Mouse (Mus musculus): ENCODE data around the gene Zbtb1. TPM values are rescaled to one million over a fixed set of nuclear protein-coding genes. Genes with fewer than 3 reads are reported as not detected.

Gene Zbtb1
- polyA plus RNA-seq, 1 experiment from 2014 or later, result 3.5 TPM

Other genes starting within 250 kb of the Zbtb1 start
- gene Esr2, start 193.0 kb upstream of the Zbtb1 start, polyA plus RNA-seq (2015; fragmentation: Nextera tagmentation; extraction: Ambion mirVana), result 0.29 and 0.39 TPM in 2 replicates
- not detected in 2 replicates for gene Tex21, start 123.5 kb upstream of the Zbtb1 start, polyA plus RNA-seq (2015; fragmentation: Nextera tagmentation; extraction: Ambion mirVana)
- 30.7 and 31.2 TPM in 2 replicates for gene Mthfd1, start 115.0 kb upstream of the Zbtb1 start, polyA plus RNA-seq (2015; fragmentation: Nextera tagmentation; extraction: Ambion mirVana)
- 9.8 and 10.3 TPM in 2 replicates for gene Akap5, start 45.4 kb upstream of the Zbtb1 start, polyA plus RNA-seq (2015; fragmentation: Nextera tagmentation; extraction: Ambion mirVana)
- 14.6 and 15.1 TPM in 2 replicates for gene Zbtb25, start 664 bp upstream of the Zbtb1 start, polyA plus RNA-seq (2015; fragmentation: Nextera tagmentation; extraction: Ambion mirVana)
- gene Hspa2, start 33.9 kb downstream of the Zbtb1 start, polyA plus RNA-seq (2015; fragmentation: Nextera tagmentation; extraction: Ambion mirVana), result 5.5 and 5.6 TPM in 2 replicates
- 0.73 and 1.0 TPM in 2 replicates for gene Ppp1r36, start 47.3 kb downstream of the Zbtb1 start, polyA plus RNA-seq (2015; fragmentation: Nextera tagmentation; extraction: Ambion mirVana)
- 1.3 and 1.4 TPM in 2 replicates for gene Plekhg3, start 160.6 kb downstream of the Zbtb1 start, polyA plus RNA-seq (2015; fragmentation: Nextera tagmentation; extraction: Ambion mirVana)

Measured in midbrain, embryonic 15.5 days (tissue).